Mouse (Mus musculus) cerebellum, postnatal 4 days (tissue): Measurements from ENCODE around the gene Fut2.

ENCODE experiments used
- DNase-seq, 2 experiments: peaks; one replicate each; pipeline ENCODE4 v3.0.0; 2022; ENCODE audit warnings: low spot score in 2 of 2, mixed read lengths in 1 of 2

Gene Fut2

GRCm38 (mm10) chr7:45639561-45640027, 26.6 kb downstream of the Fut2 start, which contains the start of gene Mamstr:
Gene Mamstr (plus strand): TSS chr7:45639977.
- no peak for DNase-seq

DNA sequence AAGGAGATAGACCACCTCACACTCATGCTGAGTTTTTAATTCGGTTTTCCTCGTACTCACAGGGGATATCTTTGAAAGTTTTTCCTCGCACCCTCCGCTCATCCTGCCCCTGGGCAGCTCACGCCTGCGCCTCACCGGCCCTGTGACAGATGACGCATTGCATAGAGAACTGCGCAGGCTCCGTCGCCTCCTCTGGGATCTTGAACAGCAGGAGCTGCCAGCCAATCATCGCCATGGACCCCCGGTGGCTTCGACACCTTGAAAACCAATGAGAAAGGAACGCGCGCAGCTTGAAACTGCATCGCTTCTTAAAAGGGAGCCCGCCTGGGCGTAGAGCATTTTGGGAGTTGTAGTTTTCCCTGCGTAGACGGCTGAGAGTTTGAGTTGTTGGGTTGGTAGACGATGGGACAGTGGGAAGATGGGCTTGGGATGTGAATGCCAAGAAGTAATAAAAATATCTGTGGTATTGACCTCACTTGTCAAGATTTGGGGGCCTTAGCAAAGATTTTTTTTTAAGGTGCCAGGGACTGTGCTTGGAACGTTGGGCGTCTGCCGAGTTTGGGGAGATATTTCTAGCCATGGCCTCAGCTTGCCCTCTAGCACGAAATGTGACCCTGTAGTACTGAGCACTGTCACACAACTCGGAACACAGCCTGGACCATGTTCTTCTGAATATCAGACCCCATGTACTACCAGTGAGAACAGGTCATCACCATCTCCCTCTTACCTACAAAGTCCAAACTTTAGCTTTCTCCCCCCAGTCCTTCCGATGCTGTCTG, 27.4 kb downstream of the Fut2 start:
- peak; percentile 85 to 95 for DNase-seq

DNA sequence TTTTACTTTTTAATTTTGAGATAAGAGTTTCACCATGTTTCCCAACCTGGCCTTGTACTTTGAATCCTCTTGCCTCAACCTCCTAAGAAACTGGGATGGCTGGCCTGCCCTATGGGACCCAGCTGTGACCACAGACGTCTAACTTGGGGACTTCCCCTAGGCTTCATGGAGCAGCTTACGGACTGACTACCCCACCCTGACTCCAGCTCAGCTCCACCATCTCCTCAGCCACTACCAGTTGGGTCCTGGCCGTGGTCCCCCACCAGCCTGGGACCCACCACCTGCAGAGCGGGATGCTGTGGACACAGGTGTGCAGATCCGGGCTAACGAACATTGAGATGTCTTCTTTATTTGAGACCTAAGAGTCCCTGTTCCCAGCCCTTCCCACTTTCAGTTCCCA, 28.5 kb downstream of the Fut2 start:
- DNase-seq: no peak

GRCm38 (mm10) chr7:45635711-45636688, 30.2 kb downstream of the Fut2 start:
- DNase-seq: no peak

DNA sequence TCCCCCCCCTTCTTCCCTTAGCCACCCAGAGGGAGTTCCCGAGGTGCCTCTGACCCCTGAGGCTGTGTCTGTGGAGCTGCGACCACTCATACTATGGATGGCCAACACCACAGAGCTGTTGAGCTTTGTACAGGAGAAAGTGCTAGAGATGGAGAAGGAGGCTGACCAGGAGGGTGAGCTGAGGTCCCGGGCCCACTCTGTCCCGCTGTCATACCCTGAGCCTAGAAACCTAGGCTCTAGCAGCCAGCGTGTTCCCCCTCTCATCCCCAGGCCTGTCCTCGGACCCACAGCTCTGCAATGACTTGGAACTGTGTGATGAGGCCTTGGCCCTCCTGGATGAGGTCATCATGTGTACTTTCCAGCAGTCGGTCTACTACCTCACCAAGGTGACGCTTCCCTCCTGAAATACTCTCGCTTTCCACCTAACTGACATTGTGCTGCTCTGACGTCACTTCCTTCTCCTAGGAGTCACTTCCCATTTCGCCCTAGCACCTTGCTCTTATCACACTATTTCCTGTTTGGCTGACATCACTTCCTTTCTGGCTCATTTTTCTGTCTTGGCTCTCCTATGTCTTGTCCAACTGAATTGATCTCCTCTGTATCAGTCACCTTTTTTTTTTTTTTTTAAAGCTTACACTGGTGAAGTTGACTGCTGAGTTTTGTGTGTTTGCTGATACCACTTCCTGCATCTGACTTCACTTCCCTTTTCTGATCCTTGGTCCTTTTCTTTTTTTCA, 31.1 kb downstream of the Fut2 start:
- no peak for DNase-seq

DNA sequence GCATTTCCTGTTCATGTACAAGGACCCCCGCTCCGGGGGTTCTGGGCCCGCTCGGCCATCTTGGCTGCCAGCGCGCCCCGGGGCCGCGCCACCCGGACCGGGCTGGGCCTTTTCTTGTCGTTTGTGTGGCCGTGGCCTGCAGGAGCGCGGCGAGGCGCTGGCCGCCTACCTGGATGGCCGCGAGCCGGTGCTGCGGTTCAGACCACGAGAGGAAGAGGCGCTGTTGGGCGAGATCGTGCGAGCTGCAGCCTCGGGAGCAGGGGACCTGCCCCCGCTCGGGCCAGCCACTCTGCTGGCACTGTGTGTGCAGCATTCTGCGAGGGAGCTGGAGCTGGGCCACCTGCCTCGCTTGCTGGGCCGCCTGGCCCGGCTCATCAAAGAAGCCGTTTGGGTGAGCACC, 33.7 kb downstream of the Fut2 start:
- peak in 1 of 2 experiments; percentile 46 for DNase-seq

DNA sequence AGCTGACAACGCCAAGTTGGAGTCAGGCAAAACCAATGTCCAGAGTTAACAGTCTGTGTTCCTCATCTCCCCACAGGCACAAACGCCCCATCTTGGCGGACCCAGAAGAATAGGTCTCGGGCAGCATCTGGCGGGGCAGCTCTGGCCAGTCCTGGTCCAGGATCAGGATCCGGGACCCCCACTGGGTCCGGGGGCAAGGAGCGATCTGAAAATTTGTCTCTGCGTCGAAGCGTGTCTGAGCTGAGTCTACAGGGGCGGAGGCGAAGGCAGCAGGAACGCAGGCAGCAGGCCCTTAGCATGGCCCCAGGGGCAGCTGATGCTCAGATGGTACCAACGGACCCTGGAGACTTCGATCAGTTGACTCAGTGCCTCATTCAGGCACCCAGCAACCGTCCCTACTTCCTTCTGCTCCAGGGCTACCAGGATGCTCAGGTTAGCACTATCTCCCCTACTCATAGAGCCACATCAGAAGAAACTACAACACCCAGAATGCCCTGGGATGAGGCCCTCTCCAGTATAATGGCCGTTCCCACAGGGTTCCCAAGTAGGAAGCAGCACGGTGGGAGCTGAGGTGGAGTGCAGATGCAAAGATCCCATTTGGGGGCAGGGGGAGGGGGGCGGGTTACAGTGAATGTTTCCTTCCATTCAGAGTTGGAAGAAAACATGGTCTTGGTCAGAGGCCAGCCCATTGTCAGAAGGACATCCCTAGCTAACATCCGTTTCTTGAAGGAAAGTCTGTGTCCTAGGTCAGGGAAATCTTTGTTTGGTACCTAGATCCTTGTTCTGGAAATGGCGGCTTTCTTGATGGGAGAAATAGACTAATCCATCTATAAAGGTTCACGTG, 35.9 kb downstream of the Fut2 start:
- DNase-seq: no peak

DNA sequence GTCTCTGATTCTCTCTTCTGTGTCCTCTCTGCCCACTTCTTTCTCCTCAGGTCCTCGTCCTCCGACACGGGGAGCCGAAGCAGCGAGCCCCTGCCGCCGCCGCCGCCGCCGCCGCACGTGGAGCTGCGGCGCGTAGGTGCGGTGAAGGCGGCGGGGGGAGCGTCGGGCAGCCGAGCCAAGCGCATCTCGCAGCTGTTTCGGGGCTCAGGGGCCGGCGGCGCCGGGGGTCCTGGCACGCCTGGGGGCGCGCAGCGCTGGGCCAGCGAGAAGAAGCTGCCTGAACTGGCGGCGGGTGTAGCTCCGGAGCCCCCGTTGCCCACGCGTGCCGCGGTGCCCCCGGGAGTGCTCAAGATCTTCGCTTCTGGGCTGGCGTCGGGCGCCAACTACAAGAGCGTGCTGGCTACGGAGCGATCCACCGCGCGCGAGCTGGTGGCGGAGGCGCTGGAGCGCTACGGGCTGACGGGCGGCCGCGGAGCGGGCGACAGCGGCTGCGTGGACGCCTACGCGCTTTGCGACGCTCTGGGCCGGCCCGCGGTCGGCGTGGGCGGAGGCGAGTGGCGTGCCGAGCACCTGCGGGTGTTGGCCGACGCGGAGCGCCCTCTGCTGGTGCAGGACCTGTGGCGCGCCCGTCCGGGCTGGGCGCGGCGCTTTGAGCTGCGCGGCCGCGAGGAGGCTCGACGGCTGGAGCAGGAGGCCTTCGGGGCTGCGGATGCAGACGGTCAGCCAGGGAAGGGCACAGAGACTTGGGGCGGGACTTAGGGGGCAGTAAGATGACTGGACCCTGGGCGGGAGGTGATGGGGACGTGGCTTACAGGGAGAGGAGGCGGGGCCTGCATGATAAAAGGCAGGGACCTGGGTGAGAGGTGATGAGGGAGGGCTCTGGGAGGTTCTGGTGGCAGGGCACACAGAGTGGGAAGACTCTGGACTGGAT, 37.6 kb downstream of the Fut2 start:
- peak; percentile 74 to 93 for DNase-seq

DNA sequence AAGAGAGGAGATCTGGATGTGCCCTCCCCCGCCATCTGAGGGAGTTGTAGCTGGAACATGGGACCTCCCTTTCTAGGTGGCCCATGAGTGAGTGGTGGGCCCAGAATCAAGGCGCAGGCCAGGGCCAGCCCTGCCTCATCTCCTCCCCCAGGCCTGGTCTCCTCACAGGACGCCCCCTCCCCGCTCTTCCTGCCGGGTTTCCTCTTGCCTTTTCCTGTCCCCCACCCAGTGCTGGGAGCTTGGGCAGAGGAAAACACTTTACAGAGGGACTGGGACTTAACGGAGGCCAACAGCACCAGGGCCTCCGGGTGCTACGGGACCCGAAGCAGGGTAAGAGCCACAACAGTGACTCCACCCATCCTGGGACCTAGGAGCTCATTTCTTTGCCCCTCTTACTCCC, 38.9 kb downstream of the Fut2 start, which contains the start of gene Rasip1:
Gene Rasip1 (plus strand): TSS at position 228 of the 400 bp plus-strand sequence.
- DNase-seq: no peak

GRCm38 (mm10) chr7:45626571-45627076, 39.6 kb downstream of the Fut2 start:
- DNase-seq: no peak

GRCm38 (mm10) chr7:45625481-45625880, 40.7 kb downstream of the Fut2 start:
- DNase-seq: no peak

GRCm38 (mm10) chr7:45624718-45625117, 41.5 kb downstream of the Fut2 start:
- no peak for DNase-seq

DNA sequence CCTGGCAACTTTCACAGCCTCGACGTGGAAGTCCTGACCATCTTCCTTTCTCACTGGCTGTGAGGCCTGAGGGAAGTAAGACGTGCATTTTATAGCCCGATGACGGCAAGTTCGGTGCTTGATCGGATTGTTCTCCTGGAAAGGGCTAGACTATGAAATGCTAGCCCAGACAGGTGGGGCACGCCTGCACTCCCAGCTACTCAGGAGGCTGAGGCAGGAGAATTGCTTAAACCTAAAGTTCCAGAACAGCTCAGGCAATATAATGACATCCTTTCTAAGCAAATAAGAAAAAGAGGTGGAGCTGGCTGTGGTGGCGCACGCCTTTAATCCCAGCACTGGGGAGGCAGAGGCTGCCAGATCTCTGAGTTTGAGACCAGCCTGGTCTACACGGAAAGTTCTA, 42.7 kb downstream of the Fut2 start:
- no peak for DNase-seq

- DNase-seq: no peak
These were observed 44.8 kb downstream of the Fut2 start, which contains the start of gene Izumo1 for GRCm38 (mm10) chr7:45621443-45621842. Gene Izumo1 (plus strand): TSS chr7:45621811.

DNA sequence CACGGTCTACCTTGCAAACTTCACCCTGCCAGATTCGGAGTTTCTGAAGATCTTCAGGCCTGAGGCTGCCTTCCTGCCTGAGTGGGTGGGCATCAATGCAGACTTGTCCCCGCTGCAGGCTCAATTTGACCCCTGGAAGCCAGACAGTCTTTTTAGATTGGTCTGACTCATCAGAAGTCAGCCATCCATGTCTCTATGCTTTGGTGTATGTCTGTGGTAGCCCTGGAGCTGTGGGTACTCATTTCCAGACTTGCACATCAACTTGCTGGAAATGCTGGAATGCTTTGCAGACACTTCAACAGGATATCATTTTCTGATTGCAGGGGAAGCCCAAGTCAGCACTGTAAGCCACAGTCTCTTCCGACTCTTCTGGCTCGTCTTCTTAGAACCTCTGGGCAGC, 46.6 kb downstream of the Fut2 start:
- DNase-seq: no peak

GRCm38 (mm10) chr7:45618316-45618715, 47.9 kb downstream of the Fut2 start:
- no peak for DNase-seq

DNA sequence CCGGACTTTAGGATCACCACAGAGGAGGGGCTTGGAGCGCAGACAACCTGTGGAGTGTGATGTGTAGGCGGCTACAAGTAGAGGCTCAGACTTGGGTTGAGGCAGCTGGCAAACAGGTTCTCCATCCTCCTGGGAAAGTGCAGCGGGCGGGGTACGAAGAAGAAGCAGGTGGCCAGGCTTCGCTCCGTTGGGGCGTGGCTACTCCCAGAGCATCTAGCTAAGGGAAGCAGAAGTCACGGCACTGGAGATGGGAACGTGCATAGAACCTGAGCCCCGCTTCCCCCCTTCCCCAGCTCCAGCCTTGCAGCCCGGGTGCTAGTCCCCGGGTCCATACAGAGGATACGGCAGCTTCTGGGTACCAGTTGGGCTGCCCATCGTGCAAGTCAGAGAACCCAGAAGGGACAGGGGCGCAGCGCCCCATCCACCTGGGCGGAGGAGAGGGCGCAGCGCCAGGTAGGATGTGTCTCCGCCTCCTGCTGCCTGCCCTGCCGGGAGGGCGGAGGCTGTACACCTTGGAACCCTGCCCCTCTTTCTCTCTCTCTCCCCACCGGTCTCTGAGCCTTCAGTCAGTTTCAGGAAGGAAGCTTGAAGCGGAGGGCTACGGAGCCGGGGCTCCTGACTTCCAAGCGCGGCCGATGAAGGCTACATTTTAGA, 49.0 kb downstream of the Fut2 start, which contains the start of gene Fut1:
Gene Fut1 (plus strand): TSS at position 248 of the 654 bp plus-strand sequence.
- DNase-seq: no peak

GRCm38 (mm10) chr7:45616277-45616676, 49.9 kb downstream of the Fut2 start:
- DNase-seq: no peak

DNA sequence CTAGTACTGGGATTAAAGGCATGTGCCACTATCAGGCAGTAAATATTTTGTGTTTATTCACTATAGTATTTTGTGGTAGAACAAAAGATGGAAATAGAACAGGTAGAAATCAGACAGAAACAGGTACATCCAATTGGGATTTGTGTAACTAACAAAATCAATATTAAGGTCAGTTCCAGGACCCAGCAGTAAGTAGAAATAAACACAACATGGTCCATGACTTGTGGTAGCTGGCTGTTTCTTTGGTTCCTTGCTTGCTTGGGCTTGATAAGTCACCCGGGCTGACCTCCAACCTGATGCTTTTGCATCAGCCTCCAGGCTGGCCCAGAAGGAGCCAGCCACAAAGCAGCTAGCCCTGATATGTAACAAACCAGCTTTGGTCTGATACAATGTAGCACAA, 56.7 kb downstream of the Fut2 start:
- no peak for DNase-seq
